Mouse (Mus musculus) testis, adult 2 months (tissue): ENCODE data around the gene Glt28d2.

Source experiments
- CTCF ChIP-seq: fragments of 200-500 bp; IDR thresholded peaks from 2 replicates; pipeline ENCODE4 v1.5.1; 2012; ENCODE audit warnings: low read depth, mild to moderate bottlenecking, inconsistent platforms, low read length, moderate library complexity; ENCODE audit not compliant: control insufficient read depth, insufficient read depth, insufficient replicate concordance
- POLR2A ChIP-seq: fragments of 200-500 bp; IDR thresholded peaks from 2 replicates; pipeline ENCODE4 v1.6.1; 2012; ENCODE audit warnings: low read depth, mild to moderate bottlenecking, inconsistent platforms, low read length, moderate library complexity; ENCODE audit not compliant: control insufficient read depth

DNA sequence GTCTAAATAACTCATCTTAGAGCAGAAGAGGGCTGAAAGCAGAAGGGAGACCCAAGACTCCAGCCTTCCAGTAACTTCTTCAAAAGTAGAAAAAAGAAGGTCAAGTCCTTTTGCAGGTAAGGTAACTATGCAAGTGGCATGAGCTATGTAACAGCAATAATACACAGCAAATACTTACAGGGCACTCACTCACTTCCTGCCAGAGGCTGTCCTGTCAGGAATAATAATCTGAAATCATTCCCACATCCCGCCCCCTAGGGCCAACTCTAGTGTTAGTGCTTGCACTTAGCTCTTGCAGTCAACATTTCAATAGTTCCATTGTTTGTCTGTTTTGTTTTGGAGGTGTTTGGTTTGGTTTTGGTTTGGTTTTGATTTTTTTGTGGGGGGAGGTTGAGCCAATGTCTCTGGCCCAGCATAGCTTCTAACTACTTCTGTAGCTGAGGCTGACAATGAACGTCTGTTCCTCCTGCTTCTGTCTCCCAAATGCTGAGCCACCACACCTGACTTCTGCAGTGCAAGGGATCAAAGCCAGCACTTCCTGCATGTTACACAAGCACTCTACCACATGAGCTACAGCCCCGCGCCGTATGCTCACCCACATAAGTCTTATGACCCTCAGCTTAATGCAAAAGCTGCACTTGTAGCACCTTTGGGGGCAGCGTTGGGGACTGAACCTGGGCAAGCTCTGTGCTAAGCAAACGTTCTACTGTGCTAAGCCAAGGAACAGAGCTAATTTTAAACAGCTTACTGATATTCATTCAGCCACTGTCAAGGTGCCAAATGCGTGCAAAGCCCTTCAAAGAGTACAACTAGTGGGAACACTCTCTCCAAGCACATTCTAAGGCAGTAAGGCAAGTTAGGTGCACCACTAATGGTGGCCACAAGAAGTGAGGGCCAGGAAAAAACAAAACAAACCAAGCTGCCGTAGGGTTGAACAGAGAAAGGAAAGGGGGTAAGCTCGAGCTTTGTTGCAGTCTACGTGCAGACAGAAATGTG, 28.9 kb downstream of the Glt28d2 start:
- TF ChIP-seq CTCF: no peak
- no peak for TF ChIP-seq POLR2A
